Mouse (Mus musculus) heart, embryonic 10.5 days (tissue): ENCODE measurements around the gene Sapcd2. TPM values are rescaled to one million over a fixed set of nuclear protein-coding genes. Genes with fewer than 3 reads are reported as not detected.

Experiments
- DNase-seq: peaks from one replicate; pipeline ENCODE4 v3.0.0-alpha.2; 2017; ENCODE audit warnings: low spot score
- H3K27ac ChIP-seq: fragments of 300-500 bp; sonication (generic); 2 replicates; pipeline ENCODE4 v1.5.1; 2016; ENCODE audit warnings: mild to moderate bottlenecking
- H3K27me3 ChIP-seq: fragments of 300-500 bp; sonication (generic); 2 replicates; pipeline ENCODE4 v1.6.1; 2016; ENCODE audit warnings: mild to moderate bottlenecking; ENCODE audit not compliant: poor library complexity, insufficient read depth, severe bottlenecking
- H3K36me3 ChIP-seq: fragments of 300-500 bp; sonication (generic); 2 replicates; pipeline ENCODE4 v1.6.1; 2016; ENCODE audit warnings: mild to moderate bottlenecking, moderate library complexity
- H3K4me1 ChIP-seq: fragments of 300-500 bp; sonication (generic); 2 replicates; pipeline ENCODE4 v1.6.1; 2016; ENCODE audit warnings: mild to moderate bottlenecking
- H3K4me3 ChIP-seq: fragments of 300-500 bp; sonication (generic); 2 replicates; pipeline ENCODE4 v1.5.1; 2016; ENCODE audit warnings: mild to moderate bottlenecking, moderate library complexity
- H3K9me3 ChIP-seq: fragments of 300-500 bp; sonication (generic); 2 replicates; pipeline ENCODE4 v1.6.1; 2016; ENCODE audit warnings: mild to moderate bottlenecking, moderate library complexity
- WGBS: fragments of 180-500 bp; shearing (Covaris S2); methylation state at CpG from one replicate; pipeline ENCODE4 v1.1.7; 2016; 5-methylcytosine and 5-hydroxymethylcytosine counted together
- polyA plus RNA-seq: library from polyadenylated mRNA; unstranded; fragments of >200 nt; fragmentation: Nextera tagmentation; extraction: Ambion mirVana; gene quantifications from 2 replicates; pipeline ENCODE4 v1.2.1, GENCODE M21; 2016

Gene Sapcd2
- polyA plus RNA-seq, result 26.8 and 31.8 TPM in 2 replicates

- under 1% methylated on average over 65 of the region's 65 CpGs for WGBS
- Histone ChIP-seq H3K27ac (peak within 1 kb of the TSS; percentile 90), H3K4me3 (peak within 1 kb of the TSS; percentile 87), H3K9me3 (no peaks in the 10 kb centered on the region), H3K36me3 (peaks cover 21% of the 10 kb centered on the region), H3K27me3 (peaks cover 20% of the 10 kb centered on the region; the same call in 1 of the 2 replicates), H3K4me1 (peaks cover 29% of the 10 kb centered on the region)
- peak; percentile 97 for DNase-seq
Measured at GRCm38 (mm10) chr2:25371764-25372643, at the start of gene Sapcd2. Gene Sapcd2 (plus strand): TSS chr2:25372321.

GRCm38 (mm10) chr2:25326036-25326435 lies 46.1 kb upstream of the Sapcd2 start:
- 71% methylated on average over 2 of the region's 2 CpGs for WGBS
- peaks cover 7% of the 10 kb centered on the region for H3K27me3 ChIP-seq

GRCm38 (mm10) chr2:25328440-25328839 lies 43.7 kb upstream of the Sapcd2 start:
- H3K4me1 ChIP-seq, result peaks cover 9% of the 10 kb centered on the region
- no peaks in the 10 kb centered on the region for H3K9me3 ChIP-seq
- no peaks in the 10 kb centered on the region for H3K27me3 ChIP-seq
- H3K27ac ChIP-seq, result no peak overlapping the region
- no peak overlapping the region for H3K4me3 ChIP-seq
- DNase-seq, result no peak
- WGBS, result 38% methylated on average over 7 of the region's 7 CpGs
- H3K36me3 ChIP-seq, result 0 out of 2 replicates have a peak, but pooled peaks cover under 1% of the 10 kb centered on the region

More at GRCm38 (mm10) chr2:25326036-25326435, 46.1 kb upstream of the Sapcd2 start:
- Histone ChIP-seq H3K4me1 (no peaks in the 10 kb centered on the region), H3K36me3 (no peaks in the 10 kb centered on the region), H3K9me3 (no peaks in the 10 kb centered on the region), H3K4me3 (no peak overlapping the region), H3K27ac (no peak overlapping the region)
- DNase-seq, result no peak

- no peak for DNase-seq
- H3K9me3 ChIP-seq, result no peaks in the 10 kb centered on the region
- H3K4me3 ChIP-seq, result peak overlapping the region; percentile 94
- no peaks in the 10 kb centered on the region for H3K27me3 ChIP-seq
- peaks cover 14% of the 10 kb centered on the region for H3K4me1 ChIP-seq
- 50% methylated on average over 9 of the region's 9 CpGs for WGBS
- H3K27ac ChIP-seq, result no peak overlapping the region
- H3K36me3 ChIP-seq, result peaks cover 28% of the 10 kb centered on the region
Measured at GRCm38 (mm10) chr2:25331470-25331869, 40.7 kb upstream of the Sapcd2 start.

- Histone ChIP-seq H3K4me3 (peak within 1 kb of the TSS; percentile 94), H3K9me3 (no peaks in the 10 kb centered on the region), H3K4me1 (peaks cover 14% of the 10 kb centered on the region), H3K27ac (peak within 1 kb of the TSS; percentile 96), H3K27me3 (no peaks in the 10 kb centered on the region), H3K36me3 (peaks cover 38% of the 10 kb centered on the region)
- DNase-seq, result peak; percentile 100
- WGBS, result under 1% methylated on average over 78 of the region's 78 CpGs
Measured at GRCm38 (mm10) chr2:25332286-25333160, 39.6 kb upstream of the Sapcd2 start, which contains the start of gene Man1b1. Gene Man1b1 (plus strand): TSS chr2:25332338.

GRCm38 (mm10) chr2:25333569-25333968 lies 38.6 kb upstream of the Sapcd2 start:
- WGBS, result 78% methylated on average over 2 of the region's 2 CpGs
- no peaks in the 10 kb centered on the region for H3K27me3 ChIP-seq
- H3K27ac ChIP-seq, result no peak overlapping the region
- H3K9me3 ChIP-seq, result no peaks in the 10 kb centered on the region
- H3K4me1 ChIP-seq, result peaks cover 14% of the 10 kb centered on the region
- H3K4me3 ChIP-seq, result peak overlapping the region; percentile 94
- H3K36me3 ChIP-seq, result peaks cover 49% of the 10 kb centered on the region
- no peak for DNase-seq

GRCm38 (mm10) chr2:25338303-25338702 lies 33.8 kb upstream of the Sapcd2 start:
- no peak overlapping the region for H3K27ac ChIP-seq
- no peaks in the 10 kb centered on the region for H3K9me3 ChIP-seq
- H3K4me3 ChIP-seq, result no peak overlapping the region
- H3K36me3 ChIP-seq, result peaks cover 89% of the 10 kb centered on the region
- DNase-seq, result no peak
- H3K27me3 ChIP-seq, result no peaks in the 10 kb centered on the region
- WGBS, result 94% methylated on average over 6 of the region's 6 CpGs
- H3K4me1 ChIP-seq, result peaks cover 7% of the 10 kb centered on the region

- Histone ChIP-seq H3K27me3 (no peaks in the 10 kb centered on the region), H3K9me3 (no peaks in the 10 kb centered on the region)
- WGBS, result 91% methylated on average over 7 of the region's 7 CpGs
Measured at GRCm38 (mm10) chr2:25348162-25348561, 24.0 kb upstream of the Sapcd2 start.

GRCm38 (mm10) chr2:25349499-25349898 lies 22.6 kb upstream of the Sapcd2 start:
- Histone ChIP-seq H3K9me3 (no peaks in the 10 kb centered on the region), H3K27me3 (no peaks in the 10 kb centered on the region), H3K27ac (no peak overlapping the region), H3K4me1 (0 out of 2 replicates have a peak, but pooled peaks cover 4% of the 10 kb centered on the region), H3K36me3 (peaks cover 95% of the 10 kb centered on the region), H3K4me3 (no peak overlapping the region)
- DNase-seq, result no peak
- 89% methylated on average over 4 of the region's 4 CpGs for WGBS

More at GRCm38 (mm10) chr2:25348162-25348561, 24.0 kb upstream of the Sapcd2 start:
- DNase-seq, result no peak
- Histone ChIP-seq H3K4me3 (no peak overlapping the region), H3K36me3 (peaks cover 99% of the 10 kb centered on the region), H3K27ac (no peak overlapping the region), H3K4me1 (no peaks in the 10 kb centered on the region)

- no peaks in the 10 kb centered on the region for H3K9me3 ChIP-seq
- WGBS, result 91% methylated on average over 3 of the region's 3 CpGs
- H3K36me3 ChIP-seq, result peaks cover 83% of the 10 kb centered on the region
- H3K27me3 ChIP-seq, result no peaks in the 10 kb centered on the region
- no peak overlapping the region for H3K4me3 ChIP-seq
- no peak overlapping the region for H3K27ac ChIP-seq
- peaks cover 13% of the 10 kb centered on the region for H3K4me1 ChIP-seq
- DNase-seq, result no peak
Measured at GRCm38 (mm10) chr2:25350701-25351100, 21.4 kb upstream of the Sapcd2 start.

- H3K9me3 ChIP-seq, result no peaks in the 10 kb centered on the region
- peaks cover 23% of the 10 kb centered on the region for H3K4me1 ChIP-seq
- 81% methylated on average over 6 of the region's 6 CpGs for WGBS
- H3K36me3 ChIP-seq, result peaks cover 49% of the 10 kb centered on the region
- no peak for DNase-seq
- no peak overlapping the region for H3K27ac ChIP-seq
- no peak overlapping the region for H3K4me3 ChIP-seq
- H3K27me3 ChIP-seq, result no peaks in the 10 kb centered on the region
Measured at GRCm38 (mm10) chr2:25354211-25354610, 17.9 kb upstream of the Sapcd2 start.

- WGBS, result 40% methylated on average over 18 of the region's 18 CpGs
- H3K27ac ChIP-seq, result peak overlapping the region; percentile 48; the same call in 1 of the 2 replicates
- H3K4me3 ChIP-seq, result peak overlapping the region; percentile 68
- no peaks in the 10 kb centered on the region for H3K9me3 ChIP-seq
- peaks cover 36% of the 10 kb centered on the region for H3K36me3 ChIP-seq
- no peak for DNase-seq
- H3K4me1 ChIP-seq, result peaks cover 23% of the 10 kb centered on the region
- no peaks in the 10 kb centered on the region for H3K27me3 ChIP-seq
Measured at GRCm38 (mm10) chr2:25355419-25356066, 16.6 kb upstream of the Sapcd2 start.
